Mouse (Mus musculus) erythroblast, embryonic 14.5 days (primary cell): ENCODE data around the gene Ccdc3.

Experiments
- GATA1 ChIP-seq: IDR thresholded peaks from 2 replicates; pipeline ENCODE4 v1.6.1; 2012; ENCODE audit warnings: low read length, inconsistent platforms, mixed read lengths
- TAL1 ChIP-seq: IDR thresholded peaks from 3 replicates; pipeline ENCODE4 v1.6.1; 2012; ENCODE audit warnings: low read length, inconsistent platforms, mixed read lengths

GRCm38 (mm10) chr2:5194701-5195215 lies 57.2 kb downstream of the Ccdc3 start:
- TF ChIP-seq GATA1 (no peak), TAL1 (no peak)
